Mouse (Mus musculus) C2C12 (cell line): ENCODE data around the gene Gm44805.

ENCODE experiments used
- CTCF ChIP-seq: IDR thresholded peaks from one replicate; pipeline ENCODE4 v1.5.1; 2011; ENCODE audit not compliant: control insufficient read depth, insufficient read depth, insufficient read length
- MAX ChIP-seq: IDR thresholded peaks from one replicate; pipeline ENCODE4 v1.6.1; 2011; ENCODE audit warnings: mild to moderate bottlenecking, control low read depth
- USF1 ChIP-seq: IDR thresholded peaks from one replicate; pipeline ENCODE4 v1.6.1; 2011; ENCODE audit warnings: low read depth, mild to moderate bottlenecking, control low read depth, moderate library complexity

GRCm38 (mm10) chr7:19694336-19695212 lies 13.4 kb upstream of the Gm44805 start:
- TF ChIP-seq MAX (no peak), CTCF (no peak), USF1 (no peak)
